Mouse (Mus musculus): ENCODE measurements around the gene Insc.

Insc gene

GRCm38 (mm10) chr7:114827360-114827759 is 83.9 kb downstream of the Insc start:
- DNase-seq (ENCODE audit: low read depth), result no peak

DNA sequence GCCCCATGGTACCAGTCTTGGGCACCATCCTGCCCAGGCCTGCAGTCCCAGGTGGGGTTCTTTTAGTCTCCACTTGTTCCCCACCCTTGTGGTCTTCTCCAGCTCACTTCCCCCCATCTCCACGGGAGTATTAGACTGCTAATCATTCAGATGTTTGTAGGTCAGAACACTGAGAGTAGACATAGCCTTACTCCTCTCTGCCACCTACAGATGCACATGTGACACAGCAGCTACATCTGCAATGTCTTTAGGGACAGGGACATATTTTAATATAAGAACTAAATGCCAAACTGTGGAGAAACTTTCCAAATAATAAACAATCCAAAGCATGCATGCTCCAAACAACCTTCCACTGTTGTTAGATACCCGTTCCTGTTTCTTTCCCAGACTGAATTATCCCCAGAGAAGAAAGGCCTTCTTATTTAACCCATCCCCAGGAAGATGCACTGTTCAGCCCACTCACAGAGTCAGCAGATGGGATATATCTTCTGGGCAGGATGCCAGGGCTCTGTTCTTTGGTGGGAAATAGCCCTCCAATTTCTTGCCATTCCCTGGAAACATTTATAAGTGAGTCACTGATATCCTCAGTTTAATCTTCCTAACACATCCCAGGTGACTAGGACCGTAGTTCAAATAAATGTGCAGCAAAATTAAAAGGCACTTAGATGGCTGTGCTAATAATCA is 88.9 kb downstream of the Insc start:
- no peak for DNase-seq (ENCODE audit: low read depth)

GRCm38 (mm10) chr7:114834504-114834903 is 91.0 kb downstream of the Insc start:
- DNase-seq (ENCODE audit: low read depth), result no peak

DNA sequence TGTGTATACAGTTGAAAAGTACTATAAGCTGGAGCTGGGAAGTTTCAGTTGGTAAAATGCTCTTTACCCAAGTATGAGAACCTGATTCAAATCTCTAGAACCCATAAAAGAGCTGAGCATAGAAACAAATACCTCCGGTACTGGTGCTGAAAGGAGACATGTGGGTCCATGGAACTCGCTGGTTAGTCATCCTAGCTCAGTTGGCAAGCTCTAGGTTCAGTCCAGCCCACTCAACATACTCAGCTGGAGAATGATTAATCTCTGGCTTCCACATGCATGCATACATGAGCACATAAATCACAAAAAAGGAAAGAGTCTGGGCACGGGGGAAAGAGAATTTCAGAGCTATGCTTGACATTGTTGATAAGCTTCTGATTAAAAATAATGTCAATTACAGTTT is 93.8 kb downstream of the Insc start:
- no peak for DNase-seq (ENCODE audit: low read depth)

DNA sequence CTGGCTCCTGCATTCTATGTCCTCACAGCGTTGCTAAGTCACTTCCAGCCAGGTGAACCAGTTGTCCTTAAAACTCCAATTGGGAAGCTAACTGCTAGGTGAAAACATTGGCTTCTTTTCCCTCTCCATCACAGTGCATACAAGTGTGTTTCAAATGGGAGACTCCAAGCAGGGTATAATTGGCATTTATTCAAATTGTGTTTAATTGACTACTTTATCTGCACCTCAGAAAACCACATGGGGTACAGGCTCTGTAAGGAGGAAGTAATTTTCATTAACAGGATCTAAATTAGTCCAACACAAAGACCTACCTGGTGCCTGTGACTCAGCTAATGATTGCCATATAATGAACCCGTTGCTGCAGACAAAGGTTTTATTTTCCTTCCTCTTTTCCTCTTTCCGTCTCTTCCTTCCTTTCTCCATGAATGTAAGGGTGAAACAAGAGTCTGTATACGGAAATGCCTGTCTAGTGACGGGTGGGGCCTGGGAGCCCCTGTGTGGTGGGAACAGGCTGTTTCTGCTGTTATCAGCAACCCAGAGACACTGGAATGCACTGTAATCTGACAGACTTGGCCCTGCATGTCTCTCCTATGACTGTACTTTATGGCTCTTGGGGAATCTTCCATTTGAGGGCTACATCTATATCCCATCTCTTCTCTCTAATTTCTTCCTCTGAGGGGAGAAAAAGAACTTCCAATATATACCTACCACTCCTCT is 96.7 kb downstream of the Insc start:
- DNase-seq (ENCODE audit: low read depth), result no peak

DNA sequence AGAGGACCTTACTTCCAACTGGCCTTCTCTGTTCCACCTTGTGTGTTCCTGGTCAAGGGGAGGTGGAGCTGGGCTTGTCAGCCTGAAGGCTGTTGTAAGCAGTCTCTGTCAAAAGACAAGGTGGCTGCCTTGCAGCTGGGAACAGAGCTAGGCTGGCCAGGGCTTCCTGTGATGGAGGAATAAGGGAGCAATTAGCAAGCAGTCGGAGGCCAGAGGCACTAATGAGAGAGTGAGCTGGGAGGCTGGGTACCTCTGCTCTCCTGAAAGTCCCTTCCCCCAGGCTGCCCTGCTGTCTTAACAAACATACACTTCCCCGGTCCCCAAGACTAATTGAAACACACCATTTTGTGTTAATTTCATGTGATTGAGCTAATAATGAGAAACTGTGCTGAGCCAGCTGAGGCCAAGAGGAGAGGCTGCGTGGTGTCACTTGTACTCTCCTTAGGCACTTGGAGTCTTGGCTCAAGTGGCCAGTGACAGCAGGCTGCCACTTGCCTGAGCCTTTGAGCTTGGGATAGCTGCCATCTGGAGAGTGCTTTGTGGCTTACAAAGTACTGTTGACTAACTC is 99.2 kb downstream of the Insc start:
- DNase-seq (ENCODE audit: low read depth), result no peak

DNA sequence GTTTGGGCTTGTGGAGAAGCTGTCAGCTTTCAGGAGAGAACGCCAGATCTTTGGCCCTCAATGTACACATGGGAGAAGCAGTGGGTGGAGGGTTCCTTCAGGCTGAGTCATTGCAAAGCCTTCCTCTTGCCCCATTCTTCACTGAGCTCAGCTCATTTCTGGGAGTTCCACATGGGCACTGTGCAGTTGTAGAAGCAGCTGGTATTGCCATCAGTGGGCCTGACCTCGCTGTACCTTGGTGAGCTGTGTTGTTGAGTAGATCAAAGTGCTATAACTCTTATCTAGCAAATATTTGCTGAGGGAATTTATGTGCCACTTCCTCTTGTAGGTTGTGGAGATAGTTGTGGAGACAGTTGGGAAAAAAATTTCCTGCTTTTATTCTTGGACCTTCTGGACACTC is 103.7 kb downstream of the Insc start:
- no peak for DNase-seq (ENCODE audit: low read depth)

DNA sequence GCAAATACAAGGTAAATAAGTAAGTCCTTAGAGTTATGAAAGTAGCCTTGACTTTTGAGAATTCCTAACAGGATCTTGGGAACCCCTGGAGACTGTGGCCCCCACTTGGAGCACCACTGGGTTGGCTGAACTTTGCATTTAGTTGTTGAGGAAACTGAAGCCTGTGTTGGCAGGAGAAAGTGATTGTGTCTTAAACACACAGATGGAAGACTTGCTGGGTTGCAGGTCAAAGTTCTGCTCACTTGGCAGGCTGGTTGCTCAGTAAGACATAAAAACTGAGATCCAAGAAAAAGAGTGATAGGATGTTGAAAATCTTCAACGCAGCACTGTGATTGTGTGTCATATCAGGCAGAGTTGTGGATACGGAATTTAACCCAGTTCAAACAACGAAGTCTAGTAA is 108.9 kb downstream of the Insc start:
- no peak for DNase-seq (ENCODE audit: low read depth)

DNA sequence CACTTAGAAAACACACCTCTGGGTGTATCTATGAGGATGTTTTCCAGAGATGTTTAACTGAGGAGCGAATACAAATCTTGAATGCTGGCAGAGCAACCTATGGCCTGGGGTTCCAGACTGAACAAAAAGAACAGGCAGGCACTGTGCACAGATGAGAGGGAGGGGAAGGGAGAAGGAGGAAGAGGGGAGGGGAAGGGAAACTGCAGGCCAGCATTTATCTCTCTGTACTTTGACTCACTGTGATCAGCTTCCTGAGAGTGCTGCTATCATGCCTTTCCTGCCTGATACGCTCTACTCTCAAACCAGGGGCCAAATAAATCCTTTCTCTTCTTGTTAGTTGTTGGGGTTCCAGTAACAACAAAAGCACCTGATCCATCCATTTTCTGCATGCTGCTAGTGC is 110.7 kb downstream of the Insc start:
- no peak for DNase-seq (ENCODE audit: low read depth)

- DNase-seq (ENCODE audit: low read depth), result no peak
These were observed 117.5 kb downstream of the Insc start for GRCm38 (mm10) chr7:114860858-114861523.

DNA sequence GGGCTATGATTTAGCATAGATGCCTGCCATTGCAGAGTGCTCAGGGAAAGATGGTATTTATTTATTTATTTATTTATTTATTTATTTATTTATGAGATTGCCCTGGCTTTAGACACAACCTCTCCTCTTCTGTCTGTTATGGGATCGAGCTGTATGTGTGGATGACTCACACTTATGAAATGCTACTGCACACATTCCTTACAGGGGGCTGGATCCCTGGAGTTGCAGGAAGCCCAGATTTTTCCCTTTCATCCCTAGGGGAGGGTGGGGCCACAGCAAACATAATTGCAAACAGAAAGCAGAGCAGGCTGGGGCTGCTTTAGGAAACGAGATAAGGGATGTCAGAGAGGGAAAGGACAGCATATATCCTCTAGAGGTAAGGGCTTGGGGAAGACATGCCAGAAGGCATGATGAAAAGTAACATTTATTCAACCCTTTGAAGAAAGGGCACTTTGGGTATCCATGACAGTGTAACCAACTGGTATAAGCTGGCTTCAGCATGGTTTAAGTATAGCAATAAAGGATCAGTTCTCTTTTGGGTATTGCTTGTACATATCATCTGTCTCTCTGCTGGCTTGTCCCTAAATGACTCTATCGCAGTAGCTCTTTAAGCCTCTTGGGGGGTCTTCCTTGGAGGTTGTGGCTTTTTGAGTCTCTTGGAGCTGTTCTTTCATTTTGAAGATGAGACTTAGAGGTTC is 130.0 kb downstream of the Insc start:
- no peak for DNase-seq (ENCODE audit: low read depth)

DNA sequence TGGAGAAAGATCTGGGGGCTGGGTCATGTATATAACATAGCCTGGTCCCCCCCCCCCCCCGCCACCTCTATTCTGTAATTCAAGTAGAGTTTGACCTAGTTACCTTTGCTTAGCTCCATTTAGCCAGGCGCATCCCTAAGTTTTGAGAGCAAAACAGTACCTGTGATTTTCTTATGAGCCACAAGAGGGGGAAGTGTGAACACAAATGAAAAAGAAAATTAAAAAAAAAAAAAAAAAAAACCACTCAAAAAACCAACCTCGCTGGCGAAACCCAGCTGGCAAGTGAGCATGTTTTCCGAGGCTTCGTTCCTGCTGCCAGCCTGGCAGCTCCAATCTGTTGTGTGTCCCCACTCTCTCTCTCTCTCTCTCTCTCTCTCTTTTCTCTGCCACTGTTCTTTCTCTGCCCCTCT is 130.5 kb downstream of the Insc start:
- no peak for DNase-seq (ENCODE audit: low read depth)

GRCm38 (mm10) chr7:114874579-114874978 is 131.1 kb downstream of the Insc start:
- DNase-seq (ENCODE audit: low read depth), result no peak

DNA sequence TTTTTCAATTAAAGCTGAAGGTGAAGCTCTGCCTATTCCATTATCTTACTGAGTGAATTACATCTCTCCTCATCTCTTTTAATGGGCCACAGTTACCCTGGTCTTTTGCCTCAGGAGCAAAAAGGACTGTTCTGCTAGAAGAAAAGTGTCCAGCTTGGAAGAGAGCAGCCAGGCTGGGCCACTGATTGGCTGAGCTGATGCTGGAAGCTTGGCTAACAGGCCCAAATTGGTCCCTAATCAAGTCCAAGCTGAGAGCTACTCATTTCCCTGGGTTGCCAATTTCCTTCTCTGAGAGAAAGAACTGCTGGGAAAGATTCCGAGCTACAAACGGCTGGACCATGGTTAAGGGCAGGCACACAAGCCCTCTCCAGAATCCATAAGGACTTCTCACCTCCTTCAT is 140.1 kb downstream of the Insc start:
- DNase-seq (ENCODE audit: low read depth), result no peak

DNA sequence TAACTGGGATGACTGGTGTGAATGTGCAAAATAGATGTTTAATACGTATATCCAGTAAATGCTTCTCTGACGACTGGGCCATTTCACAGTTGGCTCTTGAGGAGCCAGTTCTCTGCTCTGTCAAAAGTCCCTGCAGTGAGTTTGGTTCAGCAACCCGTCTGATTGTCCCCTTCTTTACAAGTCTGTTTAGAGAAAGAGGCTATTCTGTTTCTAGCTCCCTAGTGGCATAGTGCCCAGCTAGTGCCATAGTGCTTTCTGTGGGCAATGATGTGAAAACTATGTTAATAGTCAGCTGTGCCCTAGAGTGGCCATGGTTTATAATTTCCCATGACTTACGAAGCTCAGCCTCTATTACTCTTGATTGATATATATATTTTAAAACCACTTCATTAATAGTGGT is 143.4 kb downstream of the Insc start:
- no peak for DNase-seq (ENCODE audit: low read depth)

DNA sequence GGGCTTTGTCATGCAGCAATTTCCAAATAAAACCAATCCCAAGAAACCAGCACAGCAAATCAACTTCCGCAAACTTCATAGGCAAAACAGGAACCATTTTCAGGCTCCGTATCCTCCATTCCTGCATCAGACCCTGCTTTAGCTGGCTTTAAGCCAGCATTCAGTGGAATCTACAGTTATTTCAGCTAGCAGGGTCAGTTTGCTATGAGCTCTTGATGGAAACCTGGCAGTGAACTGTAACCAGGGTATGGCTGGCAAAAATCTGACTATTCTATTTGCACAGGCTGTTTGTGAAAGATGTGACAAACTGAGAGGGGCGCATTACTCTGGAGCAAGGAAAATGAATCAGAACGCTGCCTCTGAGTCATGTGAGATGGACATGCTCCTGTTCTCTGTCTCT is 146.7 kb downstream of the Insc start:
- DNase-seq (ENCODE audit: low read depth), result no peak

DNA sequence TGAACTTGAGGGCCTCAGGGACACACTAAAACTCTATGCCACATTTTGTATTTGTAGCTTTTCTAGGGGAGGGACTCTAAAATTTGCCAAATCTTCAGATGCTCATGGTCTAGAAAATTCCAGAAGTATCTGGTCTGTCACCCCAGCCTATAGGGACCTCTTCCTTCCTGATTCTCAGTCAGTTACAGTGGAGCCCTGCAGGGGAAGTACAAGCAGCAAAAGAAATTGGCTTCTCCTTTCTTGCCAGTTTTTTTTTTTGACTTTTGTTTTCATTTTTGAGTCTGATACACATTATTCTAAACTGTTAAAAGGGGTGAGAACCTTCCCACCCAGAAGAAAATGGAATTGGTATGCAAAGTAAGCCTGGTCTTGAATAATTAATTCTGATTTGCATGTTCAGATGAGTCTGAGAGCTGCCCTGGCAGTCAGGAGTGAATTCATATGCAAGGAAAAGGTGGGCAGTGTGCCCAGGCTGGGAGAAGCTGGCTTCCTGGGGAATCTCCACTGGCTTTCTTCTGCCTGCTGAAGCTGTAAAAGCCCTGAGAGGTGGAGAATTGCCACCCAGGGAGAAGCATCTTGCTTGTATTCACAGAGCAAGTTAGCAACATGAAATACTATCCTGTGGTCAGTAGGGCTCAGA is 149.2 kb downstream of the Insc start:
- DNase-seq (ENCODE audit: low read depth), result no peak

DNA sequence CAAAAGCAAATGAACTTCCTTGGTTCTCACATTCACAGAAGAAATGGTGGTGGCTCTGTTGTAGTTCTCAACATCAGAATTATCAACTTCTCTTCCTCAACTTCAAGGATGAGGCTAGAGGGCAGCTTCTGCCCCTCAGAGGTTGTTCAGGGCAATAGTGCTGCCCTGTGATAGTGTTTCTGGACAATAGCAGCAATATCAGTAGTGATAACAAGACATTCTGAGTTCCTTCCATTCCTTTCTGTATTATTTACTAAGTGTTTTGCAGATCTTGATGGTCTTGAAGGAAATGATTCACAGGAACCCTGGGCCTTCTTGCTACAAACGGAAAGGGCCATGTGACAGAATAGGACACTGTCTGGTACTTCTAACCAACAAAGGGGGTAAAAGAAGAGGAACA is 150.4 kb downstream of the Insc start:
- DNase-seq (ENCODE audit: low read depth), result no peak

GRCm38 (mm10) chr7:114896966-114897697 is 153.6 kb downstream of the Insc start:
- no peak for DNase-seq (ENCODE audit: low read depth)

Data from c-Kit-positive CD71-positive TER-119-negative erythroid progenitor cells, embryonic 14.5 days (primary cell).